In genomic region chr10:39659411-39660268, GRCm38 (mm10) we compare ENCODE assay signal across 8 mouse cellular contexts. TPM values are rescaled to one million over a fixed set of nuclear protein-coding genes. Genes with fewer than 3 reads are reported as not detected.
DNase-seq lines count a peak whose midpoint lies in the region; ATAC-seq lines count a peak whose summit lies in the region.

No protein-coding gene starts in this region.

- no peaks in the 10 kb centered on the region for H3K27me3 ChIP-seq in intestine, embryonic 14.5 days (replicated peaks; ENCODE audit: control insufficient read depth, insufficient read depth, low read length)
- H3K27me3 ChIP-seq in limb, embryonic 15.5 days, result no peaks in the 10 kb centered on the region
- no peaks in the 10 kb centered on the region for H3K27me3 ChIP-seq in neural tube, embryonic 14.5 days (ENCODE audit: control insufficient read depth, insufficient read depth, low read length)

- ATAC-seq in intestine, embryonic 14.5 days (replicated peaks; ENCODE audit: low FRiP score, low TSS enrichment, low read depth), result peak; percentile 76
- peak; percentile 86 for ATAC-seq in limb, embryonic 15.5 days (ENCODE audit: insufficient number of reproducible peaks, low FRiP score, low TSS enrichment, low read depth)
- ATAC-seq in neural tube, embryonic 14.5 days (ENCODE audit: low read depth), result peak; percentile 84
- ATAC-seq in inflammation-experienced regulatory T-cells, adult 6 months, result no peak

- no peak overlapping the region for H3K9ac ChIP-seq in intestine, embryonic 14.5 days (ENCODE audit: low read length)
- no peak overlapping the region for H3K9ac ChIP-seq in limb, embryonic 15.5 days
- no peak overlapping the region; the same call in 1 of the 2 replicates for H3K9ac ChIP-seq in neural tube, embryonic 14.5 days (replicated peaks; ENCODE audit: low read depth, low read length)

- 6% methylated on average over 11 of the region's 11 CpGs for WGBS in intestine, embryonic 14.5 days
- 7% methylated on average over 11 of the region's 11 CpGs for WGBS in limb, embryonic 15.5 days
- WGBS in neural tube, embryonic 14.5 days, result 6% methylated on average over 11 of the region's 11 CpGs

- H3K4me1 ChIP-seq in intestine, embryonic 14.5 days (replicated peaks; ENCODE audit: control insufficient read depth, insufficient read depth, low read length), result peaks cover 32% of the 10 kb centered on the region
- H3K4me1 ChIP-seq in limb, embryonic 15.5 days, result peaks cover 27% of the 10 kb centered on the region
- H3K4me1 ChIP-seq in neural tube, embryonic 14.5 days (ENCODE audit: control insufficient read depth, insufficient read depth, low read length), result peaks cover 26% of the 10 kb centered on the region

- peak; percentile 55 for DNase-seq in adrenal gland, adult 2 months
- DNase-seq in adrenal gland, adult 8-10 months, result no peak
- DNase-seq in cerebellum, postnatal 10 days, result peak; percentile 80 to 83
- DNase-seq in gastrocnemius, adult 8-10 months (ENCODE audit: low spot score in 2 of 2), result peak; percentile 64 to 70
- DNase-seq in intestine, embryonic 14.5 days (ENCODE audit: low spot score), result peak; percentile 75

- H3K36me3 ChIP-seq in intestine, embryonic 14.5 days (ENCODE audit: control insufficient read depth, insufficient read depth, low read length), result no peaks in the 10 kb centered on the region
- H3K36me3 ChIP-seq in limb, embryonic 15.5 days, result no peaks in the 10 kb centered on the region
- H3K36me3 ChIP-seq in neural tube, embryonic 14.5 days (ENCODE audit: control insufficient read depth, insufficient read depth, low read length), result no peaks in the 10 kb centered on the region

- H3K27ac ChIP-seq in intestine, embryonic 14.5 days (ENCODE audit: low read depth), result peak overlapping the region; percentile 84
- peak overlapping the region; percentile 84 for H3K27ac ChIP-seq in limb, embryonic 15.5 days
- peak overlapping the region; percentile 86 for H3K27ac ChIP-seq in neural tube, embryonic 14.5 days (ENCODE audit: low read depth, low read length)

- H3K4me3 ChIP-seq in intestine, embryonic 14.5 days (ENCODE audit: low read depth, low read length), result no peak overlapping the region
- H3K4me3 ChIP-seq in limb, embryonic 15.5 days, result no peak overlapping the region
- H3K4me3 ChIP-seq in neural tube, embryonic 14.5 days (ENCODE audit: low read depth, low read length), result no peak overlapping the region

- H3K9me3 ChIP-seq in intestine, embryonic 14.5 days (ENCODE audit: control insufficient read depth, low read length), result no peaks in the 10 kb centered on the region
- no peaks in the 10 kb centered on the region for H3K9me3 ChIP-seq in limb, embryonic 15.5 days
- H3K9me3 ChIP-seq in neural tube, embryonic 14.5 days (ENCODE audit: control insufficient read depth, low read length), result no peaks in the 10 kb centered on the region

- H3K4me2 ChIP-seq in intestine, embryonic 14.5 days (ENCODE audit: low read length), result peak overlapping the region; percentile 7; the same call in 1 of the 2 replicates
- H3K4me2 ChIP-seq in limb, embryonic 15.5 days, result no peak overlapping the region
- H3K4me2 ChIP-seq in neural tube, embryonic 14.5 days (ENCODE audit: low read depth, low read length), result no peak overlapping the region

RNA-seq across cellular contexts. Expression of gene Traf3ip2, which starts 46.9 kb away (rescaled TPM):
- 10 to 100 TPM; 15.3 to 19.1 TPM for total RNA-seq in adrenal gland, adult 2 months (2021)
- polyA plus RNA-seq in adrenal gland, adult 2 months (2012; rRNA removed), result 20.2 and 24.2 TPM in 2 replicates
- total RNA-seq in adrenal gland, adult 8-10 months (2022), result 10 to 100 TPM; 16.5 to 28.8 (median 22.2) TPM
- total RNA-seq in gastrocnemius, adult 8-10 months (2022), result 1 to 10 TPM; 2.8 to 6.3 (median 4.4) TPM
- 27.8 and 28.5 TPM in 2 replicates for polyA plus RNA-seq in intestine, embryonic 14.5 days (2014; fragmentation: Nextera tagmentation; extraction: Ambion mirVana)
- 14.9 and 15.5 TPM in 2 replicates for polyA plus RNA-seq in limb, embryonic 15.5 days (2015; fragmentation: Nextera tagmentation; extraction: Ambion mirVana)
- 5.7 and 6.1 TPM in 2 replicates for polyA plus RNA-seq in neural tube, embryonic 14.5 days (2014; fragmentation: Nextera tagmentation; extraction: Ambion mirVana)
- 10 to 100 TPM; 29.5 to 48.1 (median 47.8) TPM for polyA plus RNA-seq in inflammation-experienced regulatory T-cells, adult 6 months (2017; shearing (Covaris generic))
